Mouse (Mus musculus): ENCODE measurements around the gene Cx3cl1.

The Cx3cl1 gene

GRCm38 (mm10) chr8:94801293-94802095, 29.7 kb downstream of the Cx3cl1 start:
- no peak for DNase-seq (ENCODE audit: low spot score in 2 of 2)

- DNase-seq (ENCODE audit: low spot score in 2 of 2), result no peak
Measured at GRCm38 (mm10) chr8:94802375-94802774, 30.6 kb downstream of the Cx3cl1 start.

DNA sequence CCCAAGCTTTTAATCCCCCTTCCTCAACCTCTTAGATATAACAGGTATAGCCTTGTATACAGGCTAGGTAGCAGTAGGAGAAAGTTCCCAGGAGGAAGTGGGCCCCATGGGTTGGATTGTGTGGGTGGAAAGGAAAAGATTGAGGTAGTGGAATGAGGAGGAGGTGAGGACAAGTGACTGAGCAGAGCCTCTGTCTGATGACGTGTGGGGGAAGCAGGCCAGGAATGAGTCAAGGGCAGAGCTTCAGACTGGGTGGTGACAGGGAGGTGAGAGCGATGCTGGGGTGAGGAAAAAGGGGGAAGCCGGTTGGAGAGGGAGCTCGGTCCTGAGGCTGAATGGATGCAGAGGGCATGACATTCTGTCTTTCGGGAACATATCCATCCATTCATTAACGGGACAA, 31.7 kb downstream of the Cx3cl1 start:
- DNase-seq (ENCODE audit: low spot score in 2 of 2), result no peak

DNA sequence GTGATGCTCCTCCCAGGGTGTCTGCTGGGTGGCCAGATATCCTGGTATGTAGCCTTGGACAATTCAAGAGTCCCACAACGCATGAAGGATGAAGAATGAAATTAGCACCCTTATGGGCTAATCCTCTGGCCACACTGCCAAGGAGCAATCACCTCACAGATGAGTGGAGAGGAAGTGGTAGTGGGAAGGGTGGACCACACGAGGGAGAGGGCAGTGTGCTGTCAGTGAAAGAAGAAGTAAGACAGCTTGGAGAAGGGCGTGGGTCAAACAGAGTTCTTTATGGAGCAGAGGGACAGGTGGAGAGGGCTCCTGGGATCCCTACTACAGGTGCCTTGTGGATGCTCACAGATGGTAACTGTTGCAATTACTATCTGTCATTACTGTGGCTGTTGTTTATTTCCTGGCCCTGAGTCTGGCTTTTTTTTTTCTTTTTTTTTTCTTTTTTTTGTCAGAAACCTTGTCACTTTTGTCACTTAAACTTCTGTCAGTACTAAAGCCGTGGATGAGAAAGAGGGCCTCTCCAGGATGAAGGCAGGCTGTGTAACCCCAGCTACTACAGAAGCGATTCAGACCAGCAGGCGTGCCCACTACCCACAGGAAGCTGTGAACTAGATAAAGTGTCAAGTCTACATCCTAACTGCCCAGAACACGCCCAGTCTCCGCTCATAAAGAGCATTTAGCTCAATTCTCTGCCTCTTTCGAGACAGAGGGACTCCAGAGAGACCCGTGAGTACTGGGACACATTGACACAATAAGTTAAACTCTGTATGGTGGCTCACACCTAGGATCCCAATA, 32.9 kb downstream of the Cx3cl1 start:
- no peak for DNase-seq (ENCODE audit: low spot score in 2 of 2)

DNA sequence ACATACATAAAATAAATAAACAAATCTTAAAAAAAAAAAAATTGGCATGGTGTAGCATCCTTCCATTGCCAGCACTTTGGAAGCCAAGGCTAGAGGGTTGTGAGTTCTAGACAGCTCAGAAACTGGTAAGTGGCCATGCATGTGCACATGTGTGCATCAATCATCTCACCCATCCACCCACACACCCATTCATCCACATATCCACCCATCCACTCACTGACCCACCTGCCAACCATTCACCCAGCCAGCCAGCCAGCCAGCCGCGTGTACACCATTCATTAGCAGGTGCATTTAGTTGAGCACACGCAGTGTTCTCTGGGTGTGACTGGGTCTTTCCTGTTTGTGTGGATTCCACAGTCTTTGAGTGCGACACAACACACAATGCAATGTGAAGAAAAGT, 34.0 kb downstream of the Cx3cl1 start:
- DNase-seq (ENCODE audit: low spot score in 2 of 2), result no peak

GRCm38 (mm10) chr8:94807506-94807905, 35.7 kb downstream of the Cx3cl1 start:
- peak in 1 of 2 experiments; percentile 20 for DNase-seq (ENCODE audit: low spot score in 2 of 2)

DNA sequence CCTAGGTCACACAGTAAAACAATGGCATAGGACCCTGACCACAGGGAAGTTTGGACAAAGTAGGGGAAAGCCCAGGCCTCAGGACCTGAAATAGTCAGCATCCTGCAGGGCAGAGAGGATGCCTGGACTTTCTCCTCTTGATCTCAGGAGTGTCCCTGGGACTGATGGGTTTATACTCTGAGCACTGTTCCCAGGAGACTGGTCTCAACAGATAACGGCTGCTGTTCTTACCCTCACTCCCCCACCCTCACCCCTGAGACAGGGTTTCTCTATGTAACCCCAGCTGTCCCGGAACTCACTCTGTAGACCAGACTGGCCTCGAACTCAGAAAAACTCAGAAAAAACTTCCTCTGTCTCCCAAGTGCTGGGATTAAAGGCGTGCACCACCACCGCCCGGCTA, 36.6 kb downstream of the Cx3cl1 start:
- DNase-seq (ENCODE audit: low spot score in 2 of 2), result no peak

DNA sequence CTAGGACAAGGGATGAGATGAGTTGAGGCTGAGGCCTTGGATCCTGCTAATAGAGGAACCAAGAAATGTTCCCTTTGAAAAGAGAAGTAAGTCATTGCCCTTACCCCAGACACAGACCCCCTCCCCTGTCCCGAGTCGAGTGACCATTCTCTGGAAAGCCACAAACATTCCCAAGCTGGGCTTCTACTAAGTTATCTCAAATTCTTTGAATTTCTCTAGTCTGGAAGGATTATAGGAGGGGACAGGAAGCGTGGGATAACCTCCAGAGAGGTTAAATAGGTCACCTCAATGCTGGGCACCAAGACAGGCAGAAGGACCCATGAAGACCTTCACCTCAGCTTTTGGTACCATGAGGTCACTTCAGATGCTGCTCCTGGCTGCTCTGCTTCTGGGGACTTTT, 38.3 kb downstream of the Cx3cl1 start, which contains the start of gene Ccl17:
Gene Ccl17 (plus strand): TSS at position 301 of the 400 bp plus-strand sequence.
- DNase-seq (ENCODE audit: low spot score in 2 of 2), result no peak

- DNase-seq (ENCODE audit: low spot score in 2 of 2), result no peak
Measured at GRCm38 (mm10) chr8:94810855-94811254, 39.0 kb downstream of the Cx3cl1 start.

DNA sequence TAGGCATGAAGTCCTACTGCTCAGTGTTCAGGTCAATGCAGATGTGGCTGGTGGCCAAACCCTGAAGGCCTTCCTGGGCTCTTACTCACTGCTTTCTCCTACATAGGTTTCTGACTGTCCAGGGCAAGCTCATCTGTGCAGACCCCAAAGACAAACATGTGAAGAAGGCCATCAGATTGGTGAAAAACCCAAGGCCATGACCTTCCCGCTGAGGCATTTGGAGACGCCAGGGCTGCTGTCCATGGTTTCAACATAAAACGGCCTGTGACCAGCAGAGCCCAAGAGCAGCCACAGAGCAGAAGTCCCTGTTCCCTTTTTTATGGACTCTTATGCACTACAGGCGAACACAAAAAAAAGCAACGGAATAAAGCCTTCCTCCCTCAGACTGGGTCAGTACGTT, 39.8 kb downstream of the Cx3cl1 start:
- DNase-seq (ENCODE audit: low spot score in 2 of 2), result no peak

GRCm38 (mm10) chr8:94812645-94813098, 40.9 kb downstream of the Cx3cl1 start:
- DNase-seq (ENCODE audit: low spot score in 2 of 2), result peak; percentile 82 to 83

DNA sequence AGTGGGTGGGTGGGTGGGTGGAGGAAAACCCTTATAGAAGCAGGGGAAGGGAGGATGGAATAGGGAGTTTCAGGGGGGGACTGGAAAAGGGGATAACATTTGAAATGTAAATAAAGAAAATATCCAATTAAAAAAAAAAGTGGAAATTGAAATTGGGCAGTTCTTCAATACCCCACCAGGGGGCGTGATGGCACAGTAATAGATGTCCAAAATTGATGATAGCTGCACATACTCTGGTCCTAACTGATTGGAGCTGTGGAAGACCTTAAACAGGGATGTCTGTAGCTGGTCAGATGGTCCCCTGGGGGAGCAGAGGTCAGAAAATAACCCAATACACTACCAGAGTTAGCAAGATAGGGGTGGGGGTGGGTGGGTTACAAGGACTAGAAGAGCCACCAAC, 42.7 kb downstream of the Cx3cl1 start:
- DNase-seq (ENCODE audit: low spot score in 2 of 2), result no peak

DNA sequence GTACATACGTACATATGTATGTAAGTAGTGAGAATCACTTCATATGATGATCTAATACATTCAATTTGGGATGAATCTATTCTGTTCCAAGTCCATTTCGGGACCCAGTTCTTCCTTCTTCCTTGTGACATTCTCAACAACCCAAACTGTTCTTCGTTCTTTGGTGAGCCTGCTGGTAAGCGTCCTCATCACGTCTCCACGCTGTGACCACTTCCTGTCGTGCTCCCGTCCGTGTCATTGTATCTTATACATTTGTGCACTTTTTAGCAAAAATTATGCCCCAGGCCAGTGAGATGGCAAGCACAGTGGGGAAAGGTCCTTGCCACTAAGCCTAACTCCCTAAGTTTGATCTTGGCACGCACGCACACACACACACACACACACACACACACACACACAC, 46.1 kb downstream of the Cx3cl1 start:
- no peak for DNase-seq (ENCODE audit: low spot score in 2 of 2)

- no peak for DNase-seq (ENCODE audit: low spot score in 2 of 2)
Measured at GRCm38 (mm10) chr8:94819671-94820179, 47.9 kb downstream of the Cx3cl1 start.

GRCm38 (mm10) chr8:94820553-94820952, 48.7 kb downstream of the Cx3cl1 start:
- no peak for DNase-seq (ENCODE audit: low spot score in 2 of 2)

DNA sequence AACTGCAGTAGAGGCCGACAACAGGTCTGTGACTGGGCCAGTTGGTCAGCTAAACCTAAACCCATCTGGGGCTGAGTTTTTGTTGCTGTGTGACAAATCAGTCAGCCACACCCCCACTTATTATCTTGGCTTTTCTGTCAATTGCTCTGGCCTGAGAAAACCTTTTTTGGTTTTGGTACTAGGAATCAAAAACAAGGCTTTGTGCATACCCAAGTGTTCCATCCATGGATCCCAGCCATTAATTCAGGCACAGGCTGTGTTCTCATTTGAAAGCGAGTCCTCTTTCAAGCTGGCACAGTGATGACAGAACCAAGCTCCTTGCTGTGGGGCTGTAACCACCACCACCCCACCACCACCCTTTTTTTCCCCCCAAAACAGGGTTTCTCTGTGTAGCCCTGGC, 49.6 kb downstream of the Cx3cl1 start:
- DNase-seq (ENCODE audit: low spot score in 2 of 2), result no peak

GRCm38 (mm10) chr8:94822637-94823560, 51.1 kb downstream of the Cx3cl1 start:
- DNase-seq (ENCODE audit: low spot score in 2 of 2), result peak; percentile 39 to 52

GRCm38 (mm10) chr8:94825170-94825569, 53.4 kb downstream of the Cx3cl1 start:
- no peak for DNase-seq (ENCODE audit: low spot score in 2 of 2)

GRCm38 (mm10) chr8:94826210-94826609, 54.4 kb downstream of the Cx3cl1 start:
- no peak for DNase-seq (ENCODE audit: low spot score in 2 of 2)

DNA sequence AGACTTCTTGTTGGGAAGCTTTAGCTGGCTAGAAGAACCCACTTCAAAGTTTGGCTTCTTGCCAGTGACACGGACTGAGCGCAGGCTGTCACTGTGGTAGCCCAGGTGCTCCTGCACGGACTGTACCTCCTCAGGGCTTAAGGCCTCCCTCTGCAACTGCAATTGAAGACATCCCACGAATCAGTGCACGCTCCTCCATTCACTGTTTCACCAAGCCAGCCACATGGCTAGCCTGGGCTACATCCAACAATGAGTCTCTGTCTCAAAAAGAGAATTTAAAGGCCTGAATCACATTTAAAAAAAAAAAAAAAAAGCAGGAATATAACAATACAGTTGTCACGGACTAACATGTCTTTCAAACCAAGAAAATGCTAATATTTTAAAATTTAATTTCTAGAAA, 56.5 kb downstream of the Cx3cl1 start:
- no peak for DNase-seq (ENCODE audit: low spot score in 2 of 2)
